Mouse (Mus musculus): ENCODE measurements at regions not wholly inside any gene's neighbourhood (a gene's known extent, or its start where the extent isn't known, plus 50 kb on each side); places are given as distances from the start of the nearest gene placed in this dataset.

GRCm38 (mm10) chr3:52411356-52411755, 143.2 kb downstream of the Foxo1 start:
- no peak for TF ChIP-seq CTCF (conservative IDR thresholded peaks at IDR 0.05; ENCODE audit: low read length)
- no peak for TF ChIP-seq NANOG (IDR thresholded peaks at IDR 0.05; ENCODE audit: borderline replicate concordance, low read length)
- TF ChIP-seq POU5F1 (IDR thresholded peaks at IDR 0.05; ENCODE audit: borderline replicate concordance, low read length) = no peak
